Mouse (Mus musculus): ENCODE measurements at regions not wholly inside any gene's neighbourhood (a gene's known extent, or its start where the extent isn't known, plus 50 kb on each side); places are given as distances from the start of the nearest gene placed in this dataset.

DNA sequence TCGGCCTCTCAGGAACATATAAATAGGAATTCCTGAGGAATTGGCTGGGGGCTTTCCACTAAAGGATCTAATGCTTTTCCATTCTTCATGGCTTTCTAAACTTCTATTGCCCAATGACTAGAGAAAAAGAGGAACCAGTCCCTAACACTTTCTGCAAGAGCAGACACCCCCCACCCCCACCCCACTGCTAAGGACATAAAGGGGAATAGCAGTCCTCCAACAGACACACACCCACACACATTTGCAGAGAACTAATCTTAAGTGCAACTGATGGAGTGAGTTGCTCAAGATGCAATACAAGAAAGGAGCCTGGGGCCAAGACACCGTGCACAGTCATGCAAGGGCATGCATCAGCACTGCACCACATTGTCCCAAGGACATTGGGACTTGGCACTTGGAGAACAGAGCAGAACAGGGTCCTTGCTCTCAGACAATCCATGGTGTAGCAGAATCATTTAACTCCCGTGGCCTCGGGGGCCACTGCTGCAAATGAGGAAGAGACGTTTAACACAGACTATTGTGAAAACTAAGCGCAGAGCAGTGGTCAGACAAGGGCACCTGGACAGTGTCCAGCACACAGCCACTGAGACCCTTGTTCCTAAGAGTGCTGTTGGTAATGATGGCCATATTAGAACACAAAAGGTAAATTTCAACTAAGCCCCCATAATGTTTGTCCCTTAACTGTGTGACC lies 161.1 kb downstream of the Xpnpep1 start:
- DNase-seq (ENCODE audit: low spot score in 2 of 2), result no peak

DNA sequence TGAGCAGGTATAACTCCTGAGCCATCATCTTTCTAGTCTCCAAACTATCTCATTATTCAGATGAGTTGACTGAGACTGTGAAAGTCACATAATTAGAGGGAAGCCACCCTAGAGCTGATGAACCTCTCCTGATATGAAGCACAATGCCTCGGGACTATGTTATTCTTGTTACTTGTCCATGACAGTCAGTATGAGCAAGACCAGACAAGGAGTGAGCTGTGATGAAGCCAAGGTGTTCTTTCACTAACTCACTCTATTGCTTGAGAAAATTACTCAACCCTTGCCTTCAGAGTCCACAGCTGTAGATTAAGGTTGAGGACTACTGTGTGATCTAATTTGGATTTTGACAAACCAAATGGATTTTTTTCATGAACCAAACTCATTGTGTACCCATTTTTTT lies 173.4 kb downstream of the Xpnpep1 start:
- no peak for DNase-seq (ENCODE audit: low spot score in 2 of 2)

DNA sequence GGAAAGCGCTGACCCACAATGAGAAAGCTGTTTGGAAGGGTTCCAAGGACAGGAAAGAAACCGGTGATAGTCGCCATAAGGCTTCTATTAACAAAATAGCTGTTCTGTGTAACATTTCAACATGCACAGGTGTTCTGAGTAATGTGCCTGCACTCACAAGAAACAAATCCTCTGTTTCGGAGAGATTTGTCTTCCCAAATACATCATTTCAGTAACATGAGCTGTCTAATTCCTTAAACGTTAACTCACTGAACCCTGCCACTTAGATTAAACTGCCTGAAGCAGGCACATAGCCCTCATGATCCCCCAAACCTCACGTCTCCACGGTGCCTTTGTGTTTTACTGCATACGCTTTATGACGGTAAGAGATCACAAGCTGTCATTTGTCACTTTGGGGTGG lies 178.4 kb downstream of the Xpnpep1 start:
- peak in 1 of 2 experiments; percentile 26 for DNase-seq (ENCODE audit: low spot score in 2 of 2)

DNA sequence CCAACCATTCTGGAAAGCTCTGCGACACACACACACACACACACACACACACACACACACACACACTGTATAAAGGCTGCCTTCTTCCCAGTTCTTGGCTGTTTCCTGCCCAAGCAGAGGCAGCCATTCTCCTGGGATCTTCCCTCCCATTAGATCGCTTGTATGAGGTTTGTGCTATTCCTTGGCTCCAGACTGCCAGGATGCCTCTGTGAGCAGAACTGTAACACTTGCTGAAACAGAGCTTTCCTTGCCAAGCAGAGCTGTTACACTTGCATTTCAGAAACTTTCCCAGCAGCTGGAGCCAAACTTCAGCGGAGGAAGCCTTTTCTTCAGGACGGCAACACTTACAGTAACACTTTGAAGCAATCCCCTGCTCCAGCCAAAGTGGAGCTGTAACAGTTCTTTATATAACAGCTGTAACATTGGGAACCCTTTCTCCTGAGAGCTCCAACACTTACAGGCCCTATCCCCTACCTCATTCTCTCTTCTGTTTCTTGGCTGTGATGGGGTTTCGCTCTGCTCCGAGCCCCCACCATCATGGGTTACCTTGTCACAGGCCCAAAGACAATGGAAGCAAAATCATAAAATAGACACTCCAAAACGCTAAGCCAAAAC lies 185.8 kb downstream of the Xpnpep1 start:
- no peak for DNase-seq (ENCODE audit: low spot score in 2 of 2)

DNA sequence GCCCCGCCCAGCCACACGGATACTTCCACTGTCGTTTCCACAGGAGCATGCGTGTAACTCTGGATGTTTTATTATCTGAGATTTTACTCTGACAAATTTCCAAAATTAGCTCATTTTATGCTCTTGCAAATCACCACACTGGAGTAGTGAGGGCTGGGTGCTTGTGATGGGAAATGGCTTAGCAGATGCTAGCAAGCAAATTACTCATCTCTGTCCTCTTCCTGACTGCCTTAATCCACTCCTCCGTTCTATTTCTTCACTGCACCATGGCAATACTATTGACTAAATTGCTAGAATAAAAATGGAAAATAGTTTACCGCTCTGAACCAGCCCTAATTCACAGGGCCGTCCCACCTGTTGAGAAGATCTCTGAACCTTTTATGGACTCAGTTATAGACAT lies 223.8 kb downstream of the Xpnpep1 start:
- no peak for DNase-seq (ENCODE audit: low spot score in 2 of 2)

DNA sequence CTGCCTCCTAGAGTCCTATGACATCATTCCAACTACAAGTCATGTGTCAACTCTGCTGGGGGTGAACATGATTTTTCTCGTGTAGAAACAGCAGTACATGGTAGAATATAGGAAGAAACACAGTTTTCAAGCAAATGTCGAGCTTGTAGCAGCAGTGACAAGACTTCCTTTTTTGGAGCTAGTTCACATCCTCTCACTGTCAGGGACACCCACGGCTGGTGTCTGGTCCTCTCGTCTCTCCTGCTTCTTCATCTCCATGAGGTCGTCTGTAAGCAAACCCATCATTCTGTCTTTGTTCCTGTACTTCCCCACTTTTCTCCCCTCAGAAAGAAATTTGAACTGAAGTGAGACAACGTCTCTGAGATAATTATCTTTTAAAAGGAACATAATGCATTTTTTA lies 228.0 kb downstream of the Xpnpep1 start:
- DNase-seq (ENCODE audit: low spot score in 2 of 2), result no peak

DNA sequence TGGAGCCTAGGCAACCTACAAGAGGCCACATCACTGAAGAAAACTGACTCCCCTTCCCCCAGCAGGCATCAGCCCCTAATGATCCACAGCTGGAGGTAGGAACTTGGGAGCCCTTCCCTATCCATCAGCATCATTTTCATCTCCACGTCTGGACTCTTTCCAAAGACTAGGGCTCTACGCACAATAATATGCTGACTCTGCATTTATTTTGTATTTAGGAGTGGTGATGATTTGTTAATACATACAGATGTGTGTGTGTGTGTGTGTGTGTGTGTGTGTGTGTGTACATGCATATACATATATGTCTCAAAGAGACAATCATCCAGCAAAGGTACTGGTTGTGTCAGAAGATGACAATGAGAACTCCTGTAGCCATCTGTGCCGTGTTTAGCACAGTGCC lies 251.2 kb downstream of the Xpnpep1 start:
- DNase-seq (ENCODE audit: low spot score in 2 of 2), result no peak

DNA sequence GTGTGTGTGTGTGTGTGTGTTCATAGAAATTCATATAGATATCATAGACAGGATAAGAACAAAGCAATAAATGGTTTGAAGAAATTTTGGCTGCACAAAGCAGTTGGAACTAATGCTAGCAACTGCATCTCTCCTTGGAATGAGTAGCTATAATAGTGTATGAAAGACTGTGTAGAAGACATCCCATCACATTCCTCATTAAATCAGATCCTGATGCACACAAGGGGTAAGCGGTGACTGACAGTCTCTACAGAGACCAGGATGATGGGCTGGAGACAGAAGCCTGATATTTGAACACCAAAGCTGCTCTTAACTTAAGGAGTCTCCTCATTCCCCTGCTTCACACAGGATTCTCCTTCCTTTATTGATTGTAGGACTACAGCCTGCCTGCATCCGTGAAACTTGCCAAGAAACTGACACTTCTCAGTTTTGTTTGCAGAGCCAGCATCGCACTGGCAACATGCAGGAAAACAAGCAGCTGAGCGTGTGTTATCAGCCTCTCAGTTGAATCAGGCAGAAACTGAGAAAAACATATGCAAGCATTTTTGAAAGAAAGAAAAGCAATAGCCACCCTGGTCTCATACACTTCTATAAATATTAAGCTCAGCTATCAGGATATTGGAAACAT lies 271.1 kb downstream of the Xpnpep1 start:
- DNase-seq (ENCODE audit: low spot score in 2 of 2), result no peak

DNA sequence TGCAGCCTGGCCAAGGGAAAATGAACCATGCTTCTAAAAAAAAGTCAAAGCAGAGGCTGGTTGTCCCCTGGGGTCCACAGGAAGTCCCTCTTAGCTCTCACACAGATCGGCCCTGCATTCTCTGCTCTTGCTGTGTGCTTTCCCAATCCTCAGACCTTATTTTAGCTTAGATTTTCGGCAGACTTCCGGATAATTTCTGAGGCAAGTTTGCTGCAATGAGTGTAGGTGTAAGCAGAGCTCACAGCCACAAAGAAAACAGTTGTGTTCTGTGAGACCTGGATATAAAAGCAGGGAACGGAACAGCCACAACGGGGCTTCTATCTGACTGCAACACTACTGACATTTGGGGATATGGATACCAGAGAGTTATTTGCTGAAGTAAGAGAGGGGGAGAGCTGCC lies 271.9 kb downstream of the Xpnpep1 start:
- DNase-seq (ENCODE audit: low spot score in 2 of 2), result no peak

DNA sequence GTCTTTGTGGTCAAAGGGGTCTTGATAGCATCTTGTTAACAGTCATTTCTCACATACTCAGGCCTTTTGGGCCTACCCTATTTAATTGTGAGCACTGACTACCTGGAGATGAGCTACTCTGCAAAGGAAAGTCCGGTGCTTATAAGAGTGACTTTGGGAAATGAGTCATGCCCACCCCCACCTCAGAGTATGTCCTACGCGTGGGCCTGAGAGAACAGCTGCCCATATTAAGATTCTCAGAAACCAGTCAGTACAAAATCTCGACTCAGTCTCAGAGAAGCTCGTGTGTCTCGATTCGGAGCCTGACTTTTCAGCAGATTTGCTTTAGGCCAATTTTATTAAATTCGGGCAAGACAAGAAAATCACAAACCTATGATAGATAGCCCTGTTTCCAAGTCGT lies 301.1 kb downstream of the Xpnpep1 start:
- no peak for DNase-seq (ENCODE audit: low spot score in 2 of 2)

DNA sequence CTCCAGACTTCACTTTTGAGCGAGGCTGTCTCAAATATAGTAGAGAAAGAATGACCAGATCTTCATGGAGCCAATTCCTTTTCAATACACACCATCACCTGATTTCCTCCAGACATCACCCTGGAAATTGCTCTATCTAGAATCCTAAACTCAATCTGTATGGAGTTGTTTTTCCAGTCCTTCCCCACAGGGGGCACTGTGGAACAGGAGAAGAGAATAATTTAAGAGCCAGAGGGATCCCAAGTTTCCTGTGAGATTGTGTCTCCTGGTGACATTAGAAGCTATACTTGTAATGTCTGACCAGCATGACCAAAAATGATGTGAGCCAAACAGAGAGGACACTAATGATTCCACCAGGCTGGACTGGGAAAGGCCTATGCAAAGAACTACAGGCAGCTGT lies 318.2 kb downstream of the Xpnpep1 start:
- DNase-seq (ENCODE audit: low spot score in 2 of 2), result no peak

DNA sequence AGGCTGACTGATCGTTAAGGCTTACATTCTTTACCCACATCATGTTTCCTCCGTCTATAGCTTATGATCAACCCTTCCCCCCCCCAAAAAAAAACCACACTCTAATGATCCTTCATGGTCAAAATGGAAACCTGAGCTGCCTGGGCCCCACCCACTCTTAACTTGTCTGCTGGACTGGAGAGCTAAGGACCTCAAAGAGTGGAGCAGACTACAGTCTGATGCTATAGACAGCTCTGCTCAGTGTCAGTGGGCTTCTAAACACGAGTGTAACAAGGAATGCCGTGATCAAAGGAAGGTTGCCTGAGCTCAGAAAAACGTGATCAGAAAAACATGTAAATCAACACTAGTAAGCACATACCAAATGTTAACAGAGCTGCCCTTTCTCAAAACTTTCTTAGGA lies 324.7 kb downstream of the Xpnpep1 start:
- no peak for DNase-seq (ENCODE audit: low spot score in 2 of 2)

DNA sequence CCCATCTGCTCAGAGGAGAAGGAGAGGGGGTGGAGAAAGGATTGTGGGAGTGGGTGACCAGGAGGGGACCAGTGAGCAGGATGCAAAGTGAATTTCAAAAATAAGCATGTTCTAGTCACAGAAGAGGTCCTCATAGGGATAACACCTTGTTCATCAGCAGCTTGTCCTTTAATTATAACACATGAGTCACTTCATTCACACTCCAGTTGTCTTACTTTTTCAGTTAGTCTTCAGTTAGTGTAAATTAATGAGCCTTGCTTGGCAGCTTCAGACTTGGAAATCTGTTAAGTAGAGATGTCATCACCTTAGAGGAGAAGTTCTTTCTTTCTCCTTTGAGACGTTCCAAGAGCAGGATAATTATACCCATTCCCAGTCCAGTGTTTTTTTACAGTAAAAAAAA lies 332.3 kb downstream of the Xpnpep1 start:
- no peak for DNase-seq (ENCODE audit: low spot score in 2 of 2)

DNA sequence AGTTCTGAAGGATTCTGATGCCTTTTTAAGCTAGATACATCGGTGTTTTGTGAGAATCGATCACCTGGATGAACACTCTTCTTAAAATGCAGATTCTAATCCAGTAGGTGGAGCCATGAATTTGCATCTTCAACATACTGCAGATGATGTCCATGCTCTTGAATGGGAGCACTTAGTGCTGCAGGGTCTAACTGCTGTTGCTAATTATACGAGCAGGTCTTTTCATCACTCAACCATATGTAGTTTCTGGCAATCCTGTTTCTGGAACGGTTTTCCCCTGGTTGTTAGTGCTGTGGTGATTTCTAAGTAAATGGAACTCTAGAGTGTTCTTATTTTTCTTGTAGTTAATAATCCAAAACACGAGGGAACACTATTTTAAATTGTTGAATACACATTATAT lies 379.0 kb downstream of the Xpnpep1 start:
- DNase-seq (ENCODE audit: low spot score in 2 of 2), result no peak

DNA sequence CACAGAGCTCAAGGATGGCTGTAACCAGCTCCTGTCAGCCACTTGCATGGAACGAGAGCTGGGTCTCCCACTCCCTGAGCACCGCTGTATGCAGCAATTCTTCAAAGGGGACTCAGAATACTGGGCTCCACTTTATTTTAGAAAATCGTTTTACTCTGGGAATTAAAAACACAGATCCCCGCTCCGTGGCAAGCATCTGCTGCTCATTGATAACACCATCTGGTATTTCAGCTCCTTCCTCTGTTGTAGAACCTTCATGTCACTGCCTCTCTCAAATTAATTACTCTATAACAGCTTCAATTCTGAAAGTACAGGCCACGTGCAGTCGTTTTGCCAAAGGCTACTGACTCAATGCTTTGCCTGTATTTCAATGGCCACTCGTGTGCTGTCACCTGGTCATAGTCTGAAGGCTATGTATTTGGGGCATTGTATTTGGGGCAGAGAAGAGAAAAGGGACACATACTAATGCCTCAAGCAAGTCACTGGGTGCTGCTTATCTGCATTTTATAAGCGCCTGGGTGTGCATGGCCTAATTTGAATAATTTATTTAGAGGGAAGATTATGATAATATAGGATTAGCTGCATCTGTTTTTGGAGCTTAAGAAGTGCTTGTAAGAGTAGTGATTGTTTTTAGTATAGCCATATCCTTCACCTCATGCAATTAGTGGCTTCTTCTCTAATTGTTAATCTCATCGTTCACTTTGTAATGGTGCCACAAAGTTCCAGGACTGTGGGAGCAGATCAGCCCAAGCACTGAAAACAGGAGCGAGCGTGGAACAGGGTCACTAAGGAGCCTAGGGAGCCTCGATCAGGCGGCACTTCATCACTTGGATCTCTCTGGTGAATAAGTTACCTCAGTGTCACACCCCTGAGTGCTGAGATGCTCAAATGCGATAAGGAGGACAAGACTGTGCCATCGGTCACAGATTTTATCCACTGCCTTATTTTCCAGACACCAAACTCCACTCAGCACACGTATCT lies 383.3 kb downstream of the Ins1 start:
- DNase-seq (ENCODE audit: low spot score in 2 of 2), result no peak

DNA sequence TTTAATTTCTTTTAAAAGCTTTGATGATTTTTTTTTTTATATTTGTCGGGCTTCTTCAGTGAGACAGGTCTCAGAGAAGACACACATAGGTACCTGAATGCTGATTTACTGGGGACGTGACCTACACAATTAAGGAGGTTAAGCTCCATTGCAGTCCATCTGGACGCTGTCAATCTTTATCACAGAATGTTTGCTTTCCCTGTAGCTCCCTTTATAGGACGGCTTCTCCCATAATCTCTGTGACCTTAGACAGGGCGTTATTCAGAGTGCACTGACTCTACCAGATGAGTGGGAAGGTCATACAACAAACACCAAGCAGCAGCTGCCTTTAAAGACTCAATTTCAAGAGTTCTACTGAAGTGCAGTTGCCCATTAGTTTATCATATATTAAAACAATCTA lies 376.1 kb downstream of the Ins1 start:
- DNase-seq (ENCODE audit: low spot score in 2 of 2), result no peak

DNA sequence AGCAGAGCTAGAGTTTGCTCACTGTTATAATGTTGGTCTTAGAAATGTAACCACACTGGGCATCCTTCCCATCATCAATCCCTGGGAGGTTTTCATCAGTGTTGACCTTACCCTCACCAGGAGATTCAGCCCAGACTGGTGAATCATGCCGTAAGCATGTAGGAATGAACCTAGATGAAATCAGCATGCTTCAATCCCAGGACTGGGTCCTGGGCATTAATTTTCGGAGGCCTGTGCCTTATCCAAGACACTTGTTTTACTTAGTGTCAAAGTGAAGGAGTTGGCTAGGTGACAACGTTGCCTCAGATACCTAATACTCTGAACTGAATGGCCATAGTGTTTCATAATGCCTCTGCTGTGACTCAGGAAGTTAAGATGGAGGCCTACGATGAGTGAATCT lies 368.4 kb downstream of the Ins1 start:
- DNase-seq (ENCODE audit: low spot score in 2 of 2), result no peak

DNA sequence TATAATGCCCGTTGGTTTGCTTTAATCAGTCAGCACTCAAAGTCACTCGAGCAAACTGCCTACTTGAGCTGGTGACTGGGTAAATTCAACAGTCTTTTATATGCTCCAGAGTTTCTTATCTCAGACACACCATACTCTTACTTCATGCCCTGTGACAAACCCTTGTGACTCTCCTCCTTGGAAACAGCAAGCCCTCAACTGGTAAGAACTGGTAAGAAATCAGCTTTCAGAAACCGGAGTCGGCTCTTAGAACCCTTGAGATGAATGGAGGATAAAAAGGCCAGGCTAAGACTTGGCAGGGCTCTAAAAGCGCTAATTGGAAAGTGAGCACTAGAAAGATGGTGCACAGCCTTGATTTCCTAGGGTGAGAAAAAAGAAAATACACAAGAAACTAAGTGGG lies 360.2 kb downstream of the Ins1 start:
- no peak for DNase-seq (ENCODE audit: low spot score in 2 of 2)

DNA sequence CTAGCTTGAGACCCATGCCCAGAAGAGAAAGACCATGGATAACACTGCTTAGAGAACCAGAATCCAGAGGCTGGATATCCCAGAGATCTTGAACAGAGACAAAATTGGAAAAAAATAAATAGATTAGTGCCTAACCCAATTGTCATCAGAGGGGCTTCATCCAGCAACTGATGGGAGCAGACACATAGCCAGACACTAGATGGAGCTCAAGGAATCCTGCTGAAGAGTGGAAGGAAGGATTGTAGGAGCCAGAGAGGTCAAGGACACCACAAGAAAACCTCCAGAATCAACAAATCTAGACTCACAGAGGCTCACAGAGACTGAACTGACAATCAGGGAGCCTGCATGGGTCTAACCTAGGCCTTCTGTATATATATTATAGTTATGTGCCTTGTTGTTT lies 359.4 kb downstream of the Ins1 start:
- no peak for DNase-seq (ENCODE audit: low spot score in 2 of 2)

DNA sequence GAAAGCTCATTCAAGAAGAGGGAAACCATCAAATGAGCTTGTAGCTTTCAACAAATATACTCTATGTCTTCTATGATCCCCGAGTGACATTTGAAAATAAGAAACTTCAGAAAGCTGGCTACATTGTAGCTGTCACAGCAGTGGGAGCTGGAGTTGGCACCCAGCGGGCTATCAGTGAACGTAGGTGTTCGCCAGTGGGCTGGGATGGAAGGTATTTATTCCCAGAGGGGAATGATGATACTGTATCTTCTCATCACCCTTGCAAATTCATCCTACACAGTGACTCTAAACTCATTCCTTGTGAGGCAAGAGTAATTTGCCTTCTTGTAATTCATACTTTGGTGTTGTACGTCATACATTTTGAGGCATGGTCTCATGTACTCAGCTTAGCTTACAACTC lies 349.3 kb downstream of the Ins1 start:
- no peak for DNase-seq (ENCODE audit: low spot score in 2 of 2)

DNA sequence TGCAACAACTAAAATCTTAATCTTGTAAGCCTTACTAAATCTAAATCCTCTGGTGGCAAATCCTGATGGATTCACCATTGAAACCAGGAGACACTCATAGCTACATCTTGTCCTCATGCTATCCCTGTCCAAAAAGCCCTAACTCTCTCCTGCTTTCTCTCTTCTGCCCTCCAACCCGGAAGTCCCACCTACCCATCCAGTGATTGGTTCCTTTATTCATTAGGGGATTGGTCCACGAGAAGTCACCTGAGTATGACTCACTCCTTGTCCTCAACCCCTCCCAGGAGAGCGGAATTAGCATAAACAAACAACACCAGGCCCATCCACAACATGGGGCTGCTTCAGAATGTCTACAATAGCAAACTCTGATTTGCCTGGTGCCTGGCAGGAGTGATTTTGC lies 342.8 kb downstream of the Ins1 start:
- no peak for DNase-seq (ENCODE audit: low spot score in 2 of 2)

DNA sequence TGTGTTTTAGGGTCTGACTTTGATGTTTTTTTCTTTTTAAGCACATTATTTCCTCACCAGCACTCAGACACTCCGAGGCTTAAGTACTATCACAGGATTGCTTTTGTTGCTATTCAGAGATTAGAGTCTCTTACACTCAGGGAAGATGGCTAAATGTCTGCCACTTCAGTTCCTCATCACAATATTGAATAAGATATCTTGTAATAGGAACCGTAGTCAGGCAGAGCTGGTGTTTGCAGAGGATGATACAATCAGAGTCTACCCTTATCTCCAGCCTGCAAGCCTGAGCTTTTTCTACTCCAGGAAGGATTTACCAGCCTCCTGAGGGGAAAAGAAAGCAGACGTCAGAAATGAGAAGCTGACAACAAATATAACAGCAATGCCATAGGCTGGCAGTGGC lies 336.3 kb downstream of the Ins1 start:
- DNase-seq (ENCODE audit: low spot score in 2 of 2), result no peak
